Mouse (Mus musculus) right cerebral cortex, postnatal 10 days (tissue): ENCODE results near the gene Cd24a.

ENCODE experiments used
- DNase-seq, 2 experiments: peaks; one replicate each; pipeline ENCODE4 v3.0.0; 2021; ENCODE audit warnings: low spot score in 2 of 2

Cd24a gene

DNA sequence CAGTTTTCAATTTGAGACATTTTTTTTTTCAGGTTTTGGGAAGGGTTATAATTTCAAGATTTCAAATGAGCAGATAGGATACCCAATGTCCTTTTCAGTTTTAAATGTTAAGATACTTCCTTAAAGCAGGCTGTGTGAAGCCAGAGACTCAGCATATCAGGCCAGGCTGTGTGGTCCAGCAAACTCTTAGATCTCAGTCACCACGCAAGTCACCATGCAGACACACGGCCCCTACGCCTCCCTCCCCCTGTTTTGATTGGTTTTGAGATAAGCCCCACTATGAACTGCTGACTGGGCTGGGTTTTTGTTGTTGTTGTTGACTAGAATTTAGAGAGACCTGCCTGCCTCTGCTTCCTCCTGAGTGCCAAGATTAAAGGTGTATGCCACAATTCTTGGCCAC lies 3.2 kb downstream of the Cd24a start:
- no peak for DNase-seq

DNA sequence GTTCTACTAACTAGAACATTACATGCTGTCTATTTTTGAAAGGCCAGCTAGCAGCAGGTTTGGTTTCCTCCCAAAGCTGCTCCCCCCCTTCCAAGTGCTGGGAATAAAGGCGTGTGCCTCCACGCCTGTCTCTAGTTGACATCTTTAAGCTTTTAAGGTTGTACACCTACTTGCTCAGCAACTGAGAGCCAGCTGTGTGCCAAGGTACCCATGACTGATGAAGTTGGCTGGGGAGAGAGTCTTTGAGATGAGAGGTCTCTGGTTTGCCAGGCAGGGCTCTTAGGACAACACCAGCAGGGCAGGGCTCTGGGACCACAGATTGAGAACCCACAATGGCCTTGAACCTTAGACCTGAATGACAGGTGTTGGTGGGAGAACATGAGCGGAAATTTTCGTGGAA lies 6.5 kb downstream of the Cd24a start:
- no peak for DNase-seq

DNA sequence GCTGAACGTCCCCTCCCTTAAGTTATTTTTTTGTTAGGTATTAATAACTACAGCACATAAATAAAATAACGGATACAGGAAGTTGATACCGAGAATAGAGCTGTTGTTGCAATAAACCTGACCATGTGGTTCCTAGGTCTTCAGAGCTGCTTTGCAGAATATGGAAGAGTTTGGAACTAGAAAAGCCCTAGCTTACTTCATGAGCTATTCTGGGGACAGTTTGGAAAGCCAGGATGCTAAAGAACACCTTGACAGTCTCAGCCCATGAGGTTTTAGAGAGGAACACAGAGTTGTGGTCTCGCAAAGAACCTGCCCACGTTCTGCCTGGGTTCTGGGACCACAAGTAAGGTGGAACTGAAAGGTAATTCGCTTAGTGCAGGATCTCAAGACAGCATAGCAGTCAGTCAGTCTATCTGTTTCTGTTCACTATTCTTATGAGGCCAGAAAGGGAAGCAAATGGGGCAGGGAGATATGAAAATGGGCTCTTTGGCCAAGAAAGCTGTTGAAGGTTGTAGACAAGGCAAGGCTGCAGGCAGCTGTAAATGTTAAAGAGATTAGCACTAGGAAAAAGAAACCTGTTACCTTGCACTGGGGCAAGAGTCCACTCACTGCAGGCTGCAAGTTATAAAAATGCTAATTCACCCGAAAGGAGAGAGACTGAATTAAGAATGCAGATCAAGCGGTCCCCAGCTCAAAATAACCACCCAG lies 10.5 kb downstream of the Cd24a start:
- no peak for DNase-seq

DNA sequence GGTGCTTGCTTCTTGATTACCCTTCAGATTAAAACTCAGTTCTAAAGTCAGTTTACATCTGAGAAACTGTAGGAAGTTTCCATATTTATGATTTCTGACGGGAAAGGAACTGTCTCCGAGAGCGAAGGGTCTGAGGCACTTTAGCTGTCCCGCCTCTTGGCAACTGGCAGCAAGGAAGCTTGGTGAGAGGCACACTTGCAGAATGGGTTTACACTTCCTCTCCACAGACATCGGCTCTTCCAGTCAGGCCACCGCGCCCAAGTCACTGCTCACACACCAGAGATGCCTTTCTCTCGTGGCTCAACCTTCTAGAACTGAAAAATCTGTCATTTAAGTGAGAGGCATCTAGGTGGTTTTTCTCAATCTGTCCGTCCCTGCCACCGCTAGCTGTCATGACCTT lies 13.4 kb downstream of the Cd24a start:
- no peak for DNase-seq

DNA sequence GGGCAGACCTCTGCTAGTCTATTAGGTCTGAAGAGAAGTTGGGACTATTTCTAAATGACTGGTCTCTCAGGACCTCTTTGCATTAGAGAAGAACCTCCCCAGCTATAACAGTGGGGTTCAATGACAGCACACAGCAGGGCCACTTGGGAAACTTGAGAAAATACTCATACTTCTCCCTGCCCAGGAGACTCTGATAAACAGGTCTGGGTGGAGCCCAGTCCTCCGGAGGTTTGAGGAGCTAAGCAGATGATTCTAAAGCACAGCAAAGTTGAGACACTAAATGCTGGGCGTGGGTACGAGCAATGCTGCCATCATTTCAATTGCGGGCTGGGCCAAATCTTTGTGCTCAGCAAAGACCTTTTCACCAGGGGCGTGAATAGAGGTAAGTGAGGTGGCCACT lies 15.1 kb downstream of the Cd24a start:
- DNase-seq, result no peak

DNA sequence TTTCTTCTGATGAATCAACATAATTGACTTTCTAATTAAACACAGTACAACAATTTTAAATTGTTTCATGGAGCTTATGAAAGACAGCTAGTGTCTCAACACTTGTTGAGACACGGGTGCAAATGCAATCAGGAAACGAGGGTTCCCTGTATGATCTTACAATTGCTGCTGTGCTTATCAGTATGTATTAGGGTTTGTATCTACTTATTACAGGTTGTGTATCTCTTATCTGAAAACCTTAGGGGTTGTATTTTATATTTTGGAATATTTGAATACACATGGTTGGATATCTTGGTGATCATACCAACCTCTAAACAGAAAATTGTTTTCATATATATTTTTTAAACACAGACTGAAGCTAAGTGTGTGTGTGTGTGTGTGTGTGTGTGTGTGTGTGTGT lies 16.1 kb downstream of the Cd24a start:
- DNase-seq, result no peak

DNA sequence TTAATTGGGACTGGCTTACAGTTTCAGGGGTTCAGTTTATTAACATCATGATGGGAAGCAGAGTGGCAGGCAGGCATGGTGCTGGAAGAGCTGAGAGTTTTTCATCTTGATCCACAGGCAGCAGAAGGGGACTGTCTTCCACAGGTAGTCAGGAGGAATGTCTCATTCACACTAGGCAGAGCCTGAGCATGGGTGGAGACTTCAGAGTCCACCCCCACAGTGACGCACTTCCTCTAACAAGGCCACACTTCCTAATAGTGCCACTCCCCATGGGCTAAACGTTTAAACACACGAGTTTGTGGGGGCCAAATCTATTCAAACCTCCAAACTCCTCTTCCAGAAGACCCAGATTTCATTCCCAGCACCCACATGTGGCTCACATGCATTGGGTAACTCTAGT lies 16.8 kb downstream of the Cd24a start:
- DNase-seq, result no peak

DNA sequence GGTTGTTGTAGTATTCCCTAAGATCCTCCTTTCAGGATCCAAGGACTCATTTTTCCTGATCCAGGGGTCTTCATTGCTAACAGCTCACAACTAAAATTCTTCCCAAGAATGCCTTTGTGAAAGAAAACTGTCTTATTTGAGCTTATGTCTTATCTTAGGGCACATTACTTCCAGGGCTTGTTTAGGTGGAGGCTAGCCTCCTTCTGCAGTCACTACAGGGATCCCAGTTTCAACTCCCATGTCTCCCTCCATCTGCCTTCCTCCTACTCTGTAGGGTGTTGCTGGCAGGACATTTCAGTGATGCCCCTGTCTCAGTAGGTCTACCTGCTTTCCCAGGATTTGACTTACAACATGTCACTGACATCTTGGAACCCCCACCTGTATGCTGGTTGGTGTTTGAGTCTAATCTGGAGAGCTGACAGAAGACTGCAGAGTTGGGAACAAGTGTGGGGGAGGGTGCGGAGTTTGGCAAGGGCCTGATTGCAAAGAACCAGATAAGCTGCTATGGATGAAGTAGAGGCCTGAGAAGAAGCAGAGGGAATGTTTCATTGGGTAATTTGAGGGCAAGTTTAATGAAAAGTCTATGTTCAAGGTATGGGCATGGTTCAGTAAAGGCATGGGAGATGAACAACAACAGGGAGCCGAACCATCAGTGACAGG lies 20.1 kb downstream of the Cd24a start:
- DNase-seq, result no peak

DNA sequence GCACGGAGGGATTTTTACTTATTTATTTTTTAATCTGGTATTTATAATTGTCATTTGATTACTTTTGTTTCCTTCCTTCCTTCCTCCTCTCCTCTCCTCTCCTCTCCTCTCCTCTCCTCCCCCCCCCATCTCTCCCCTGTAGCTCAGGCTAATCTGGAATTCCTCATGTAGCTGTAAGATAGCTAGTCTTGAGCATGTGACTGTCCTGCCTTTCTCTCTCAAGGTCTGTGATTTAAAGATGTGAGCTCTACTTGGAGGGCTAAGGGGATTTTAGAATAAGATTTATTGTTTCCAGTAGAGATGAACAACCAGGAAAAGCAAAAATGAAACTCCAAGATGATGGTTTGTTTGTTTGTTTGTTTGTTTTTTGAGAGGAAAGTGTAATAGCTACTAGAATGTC lies 23.0 kb downstream of the Cd24a start:
- no peak for DNase-seq

DNA sequence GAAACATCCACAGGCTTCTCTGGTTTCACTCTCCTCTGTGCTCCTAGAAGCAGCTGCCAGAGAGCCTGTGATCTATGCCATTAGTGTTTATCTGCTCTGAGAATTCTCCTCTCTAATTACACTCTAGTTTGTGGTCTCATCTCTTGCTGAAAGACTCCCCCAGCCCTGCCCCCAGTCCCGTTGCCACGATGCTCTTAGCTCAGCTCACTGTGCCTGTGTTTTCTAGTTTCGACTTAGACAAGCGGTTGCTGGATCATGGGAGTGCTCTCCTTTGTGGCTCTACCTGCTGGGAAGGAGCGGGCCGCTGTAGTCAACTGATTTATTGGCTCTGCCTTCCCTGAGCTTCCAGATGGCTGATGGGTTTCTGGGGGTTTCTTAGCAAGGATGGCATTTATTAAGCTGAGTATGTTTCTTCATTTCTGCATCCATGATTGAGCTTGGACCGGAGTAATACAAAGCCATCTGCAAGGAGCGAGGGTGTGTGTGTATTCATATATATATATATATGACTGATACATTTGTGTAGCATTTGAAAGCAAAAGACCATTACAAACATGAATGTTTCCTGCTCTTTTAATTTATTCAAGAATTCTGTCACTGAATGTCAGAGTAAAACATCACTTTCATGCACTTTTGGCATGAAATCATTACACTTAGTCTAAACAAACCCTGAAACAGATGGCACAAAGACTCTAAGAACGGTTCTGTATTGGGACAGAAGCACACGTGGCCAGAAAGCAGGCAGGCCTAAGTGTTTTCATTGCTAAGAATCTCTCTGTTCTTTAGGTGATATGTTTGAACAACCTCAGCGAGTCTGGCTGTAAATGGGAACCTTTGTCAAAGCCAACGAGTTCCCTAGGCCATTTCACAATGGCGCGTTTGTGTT lies 23.7 kb downstream of the Cd24a start:
- DNase-seq, result no peak

DNA sequence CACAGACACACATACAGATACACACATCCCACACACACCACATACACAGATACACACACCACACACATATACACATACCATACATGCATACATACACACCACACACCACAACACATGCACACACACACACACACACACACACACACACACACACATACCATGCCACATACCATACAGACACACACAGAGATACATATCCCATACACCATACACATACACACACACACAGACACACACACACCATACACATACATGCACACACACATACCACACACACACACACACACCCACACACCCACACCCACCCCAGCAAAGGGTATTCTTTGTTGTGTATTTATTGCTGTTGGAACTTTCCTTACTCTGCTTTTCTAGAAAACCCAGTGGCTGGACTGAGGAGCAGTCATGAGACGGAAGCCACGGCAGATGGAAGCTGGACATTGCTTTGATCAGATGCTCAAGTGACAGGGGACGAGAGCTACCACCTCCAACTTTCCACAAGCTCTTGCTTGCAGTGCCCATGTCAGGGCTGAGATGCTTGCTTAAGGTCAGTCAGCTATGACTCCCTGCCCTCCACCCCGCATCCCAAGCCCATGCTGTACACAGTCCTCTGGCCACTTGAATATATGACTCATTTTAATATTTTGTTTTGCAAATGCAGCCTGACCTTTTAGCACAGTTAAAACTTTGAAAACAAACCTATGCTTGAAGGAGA lies 26.0 kb downstream of the Cd24a start:
- no peak for DNase-seq

DNA sequence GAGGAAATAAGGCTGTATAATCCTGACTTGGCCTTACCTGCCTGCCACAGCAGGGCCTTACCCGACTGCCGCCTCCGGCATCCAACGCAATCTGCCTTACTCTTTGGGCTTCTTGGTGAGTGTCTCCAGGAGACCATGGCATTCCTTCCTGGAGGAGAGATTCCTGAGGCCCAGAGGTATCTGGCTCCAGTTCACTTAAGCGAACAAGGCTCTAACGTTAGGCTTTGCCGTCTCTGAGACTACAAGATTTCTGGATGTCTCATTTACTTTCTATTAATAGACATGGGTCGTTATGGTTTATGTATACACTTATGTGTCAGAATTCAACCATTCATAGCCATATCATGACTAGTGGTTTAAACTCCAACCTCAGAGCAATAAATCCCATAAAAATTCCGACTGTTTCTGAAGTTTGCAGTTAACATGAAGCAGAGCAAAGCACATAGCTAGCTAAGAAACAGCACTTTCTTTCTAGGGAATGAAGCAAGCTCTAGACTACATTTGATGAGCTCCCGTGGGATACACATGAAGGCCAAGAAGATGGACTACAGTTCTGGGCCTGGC lies 26.7 kb downstream of the Cd24a start:
- DNase-seq, result no peak

DNA sequence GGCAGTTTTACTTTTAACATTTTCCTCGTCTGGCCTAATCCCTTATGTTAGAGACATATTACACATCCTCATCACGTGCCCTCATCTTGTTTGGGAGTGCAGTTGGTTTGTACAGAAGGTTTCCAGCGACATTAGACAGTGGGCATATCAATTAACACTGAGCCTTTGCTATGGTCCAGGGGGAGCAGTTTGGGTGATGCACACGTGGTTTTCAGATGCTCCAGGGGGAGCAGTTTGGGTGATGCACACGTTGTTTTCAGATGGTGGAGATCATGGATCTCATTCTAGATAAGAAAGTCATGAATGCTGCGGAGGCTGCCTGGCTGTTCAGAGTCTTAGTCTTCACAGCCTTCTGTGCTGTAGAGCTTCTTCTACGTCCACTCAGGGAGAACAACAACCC lies 27.8 kb downstream of the Cd24a start:
- no peak for DNase-seq

DNA sequence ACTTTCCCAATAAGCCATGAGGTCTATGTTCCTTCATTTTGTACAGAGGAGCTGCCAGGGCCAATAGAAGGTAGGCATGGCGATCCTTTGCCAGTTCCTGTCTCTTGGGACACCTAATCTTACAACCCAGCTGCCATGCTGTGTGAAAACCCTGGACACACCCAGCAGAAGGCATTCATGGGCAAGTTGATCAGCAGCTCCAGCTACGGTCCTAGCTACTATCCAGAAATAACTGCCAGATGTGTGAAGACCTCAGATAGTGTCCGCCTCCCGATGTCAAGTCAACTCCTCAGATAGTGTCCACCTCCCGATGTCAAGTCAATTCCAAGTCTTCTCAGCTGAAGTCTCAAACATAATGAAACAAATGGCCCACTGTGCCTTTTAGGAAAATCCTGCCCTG lies 31.4 kb downstream of the Cd24a start:
- no peak for DNase-seq

DNA sequence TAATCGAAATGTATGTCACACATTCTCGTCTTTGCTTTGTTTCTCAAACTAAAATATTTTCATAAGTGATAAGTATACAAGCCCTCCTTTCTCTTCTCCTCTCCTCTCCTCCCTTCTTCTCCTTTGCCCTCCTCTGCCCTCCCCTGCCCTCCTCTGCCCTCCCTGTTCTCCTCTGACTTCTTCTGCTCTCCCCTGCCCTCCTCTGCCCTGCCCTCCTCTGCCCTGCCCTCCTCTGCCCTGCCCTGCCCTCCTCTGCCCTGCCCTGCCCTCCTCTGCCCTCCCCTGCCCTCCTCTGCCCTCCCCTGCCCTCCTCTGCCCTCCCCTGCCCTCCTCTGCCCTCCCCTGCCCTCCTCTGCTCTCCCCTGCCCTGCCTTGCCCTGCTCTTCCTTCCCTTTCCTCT lies 31.9 kb downstream of the Cd24a start:
- no peak for DNase-seq

DNA sequence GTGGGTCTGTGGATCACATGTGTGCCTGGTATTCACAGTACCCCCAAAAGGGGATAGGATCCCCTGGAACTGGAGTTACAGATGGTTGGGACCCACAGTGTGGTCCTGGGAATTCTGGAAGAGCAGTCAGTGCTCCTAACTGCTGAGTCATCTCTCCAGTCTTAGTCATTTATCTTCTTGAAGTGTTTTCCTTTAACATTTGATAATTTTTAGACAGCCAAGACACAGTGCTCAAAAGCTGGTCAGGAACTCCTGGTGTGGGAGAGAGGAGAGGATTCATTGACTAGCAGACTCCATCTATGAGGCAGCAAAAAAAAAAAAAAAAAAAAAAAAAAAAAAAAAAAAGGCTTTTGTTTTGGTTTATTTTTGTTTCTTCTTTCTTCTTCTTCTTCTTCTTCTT lies 33.0 kb downstream of the Cd24a start:
- DNase-seq, result no peak

DNA sequence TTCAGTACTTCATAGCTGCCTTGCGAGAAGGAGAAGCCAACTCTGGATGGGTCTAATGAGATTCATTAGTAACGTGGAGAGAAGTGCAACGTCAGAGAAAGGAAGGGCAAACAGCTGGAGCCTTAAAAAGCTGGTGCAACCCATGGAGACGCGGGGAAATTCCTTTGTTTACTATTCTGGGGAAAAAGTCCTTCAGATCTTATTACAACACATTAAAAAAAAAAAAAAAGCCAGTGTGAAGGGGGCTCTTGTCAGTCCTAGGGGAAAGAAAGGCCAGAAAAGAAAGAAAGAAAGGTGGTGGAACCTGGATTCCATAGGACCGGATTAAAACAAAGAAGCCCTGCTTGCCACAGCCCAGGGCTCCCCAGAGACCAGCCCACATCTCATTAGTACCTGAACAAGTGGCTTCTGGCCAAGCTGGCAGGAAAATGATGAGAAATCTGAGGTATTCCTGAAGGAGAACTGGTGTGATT lies 41.0 kb downstream of the Cd24a start:
- DNase-seq, result no peak

DNA sequence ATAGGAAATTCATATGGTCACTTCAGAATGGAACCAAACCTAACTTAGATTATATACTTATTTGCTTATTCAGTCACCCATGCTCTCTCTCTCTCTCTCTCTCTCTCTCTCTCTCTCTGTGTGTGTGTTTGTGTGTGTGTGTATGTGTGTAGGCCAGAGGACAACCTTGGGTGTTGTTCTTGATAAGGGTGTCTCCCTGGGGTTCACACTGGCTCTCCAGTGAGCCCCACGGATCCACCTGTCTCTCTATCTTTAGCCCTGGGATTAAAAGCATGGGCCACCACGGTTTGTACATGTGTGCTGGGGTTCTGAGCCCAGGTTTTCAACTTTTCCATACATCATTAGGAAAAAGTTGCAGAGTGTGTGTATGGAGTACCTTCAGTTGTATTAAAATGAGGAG lies 41.9 kb downstream of the Cd24a start:
- no peak for DNase-seq

DNA sequence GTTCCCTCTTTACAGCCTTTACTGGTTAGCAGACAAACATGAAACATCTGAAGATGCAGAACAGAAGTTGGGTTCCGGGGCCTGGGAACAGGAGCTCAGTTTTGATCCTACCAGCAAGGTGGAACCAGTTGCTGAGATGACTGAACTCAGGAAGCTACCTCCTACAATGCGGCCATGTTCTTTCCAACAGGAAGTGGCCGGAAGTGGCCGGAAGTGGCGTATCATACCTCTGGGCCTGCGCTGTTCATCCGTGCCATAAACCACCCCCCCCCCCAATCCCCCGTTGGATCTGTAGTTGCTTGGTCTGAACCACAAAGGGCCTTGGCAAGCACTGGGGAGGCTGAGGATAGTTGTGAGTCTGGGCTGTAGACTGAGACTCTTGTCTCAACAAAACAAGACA lies 45.4 kb downstream of the Cd24a start:
- no peak for DNase-seq

DNA sequence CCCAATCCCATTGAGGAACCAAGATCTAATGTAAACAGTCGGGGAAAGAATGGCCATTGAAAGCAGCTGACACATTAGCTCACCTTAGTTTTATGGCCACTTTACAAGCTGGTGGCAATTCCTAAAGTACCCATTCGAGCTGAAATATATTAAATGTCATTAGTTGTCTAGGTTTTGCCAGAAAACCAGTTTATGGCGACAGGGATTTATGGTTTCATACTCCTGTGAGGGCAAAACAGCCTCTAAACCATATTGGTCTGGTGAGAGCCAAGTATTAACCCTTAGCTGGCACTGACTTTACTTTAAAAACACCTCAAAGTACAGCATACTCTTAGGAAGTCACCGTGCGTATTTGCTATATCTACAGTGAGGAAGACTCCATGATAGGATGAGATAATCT lies 46.3 kb downstream of the Cd24a start:
- DNase-seq, result no peak

DNA sequence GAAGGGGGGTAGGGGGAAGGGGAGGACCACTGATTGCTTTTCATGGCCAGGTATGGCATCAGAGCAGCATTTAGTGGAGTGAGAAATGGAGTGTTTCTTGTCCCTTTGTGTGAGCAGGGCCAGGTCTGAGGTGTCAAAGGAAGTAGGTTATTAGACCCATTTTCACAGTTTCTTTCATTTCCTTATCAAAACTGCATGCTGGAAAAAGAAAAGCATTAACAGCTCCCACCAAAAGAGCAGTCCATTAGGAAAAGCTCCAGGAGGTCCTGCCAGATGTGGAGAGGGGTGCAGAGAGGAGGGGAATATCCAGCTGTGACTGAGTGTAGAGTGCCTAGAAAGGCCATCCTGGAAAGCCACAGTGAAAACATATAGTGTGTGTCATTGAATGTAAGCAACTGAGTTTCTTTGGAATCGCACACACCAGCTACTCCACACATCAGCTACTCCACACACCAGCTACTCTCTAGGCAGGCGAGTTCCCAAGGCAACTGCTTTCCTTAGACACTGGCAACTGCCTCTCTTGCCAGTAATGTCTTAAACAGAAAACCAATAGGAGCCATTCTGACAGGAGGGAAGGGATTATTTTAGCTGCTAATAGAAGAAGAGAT lies 46.8 kb downstream of the Cd24a start:
- peak; percentile 48 to 75 for DNase-seq
